Mouse (Mus musculus) heart, postnatal 0 days (tissue): ENCODE measurements around the gene Lrrc4.

Source experiments
- CTCF ChIP-seq: IDR thresholded peaks from 2 replicates; pipeline ENCODE4 v1.5.1; 2016; ENCODE audit warnings: antibody characterized with exemption, control low read depth, low read depth
- EP300 ChIP-seq: IDR thresholded peaks from 2 replicates; pipeline ENCODE4 v1.6.1; 2016; ENCODE audit warnings: antibody characterized with exemption, low read depth

DNA sequence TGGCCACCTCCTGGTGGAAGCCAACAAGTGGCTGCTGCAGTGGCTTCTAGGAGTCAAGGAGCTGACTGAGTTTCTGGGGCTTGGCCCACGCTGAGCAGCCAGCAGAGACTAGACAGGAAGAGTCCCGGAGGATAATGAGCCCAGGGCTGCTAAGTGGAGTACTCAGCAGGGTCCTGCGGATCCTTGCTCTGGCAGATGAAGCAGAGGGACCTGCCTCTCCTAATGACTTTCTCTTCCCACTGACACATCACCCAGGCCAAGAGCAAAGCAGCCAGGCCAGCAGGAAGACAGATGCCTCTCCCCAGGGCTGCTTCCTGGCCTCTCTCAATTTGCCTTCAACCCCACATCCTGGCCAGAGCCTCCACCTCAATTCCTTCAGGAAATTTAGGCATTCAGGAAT lies 23.9 kb upstream of the Lrrc4 start:
- TF ChIP-seq CTCF (no peak), EP300 (no peak)
